Mouse (Mus musculus) heart, postnatal 0 days (tissue): ENCODE results near the gene Caprin2. TPM values are rescaled to one million over a fixed set of nuclear protein-coding genes. Genes with fewer than 3 reads are reported as not detected.

Experiments used
- ATAC-seq: fragments of 200-750 bp; cut with Nextera tagmentation; 2 replicates; pipeline ENCODE4 v1.8.0; 2017; ENCODE audit warnings: low read depth, moderate number of reproducible peaks, moderate library complexity; ENCODE audit not compliant: insufficient read depth
- DNase-seq: peaks from one replicate; pipeline ENCODE4 v3.0.0-alpha.2; 2016; ENCODE audit warnings: low spot score
- H3K27ac ChIP-seq: fragments of 300-500 bp; sonication (generic); 2 replicates; pipeline ENCODE4 v1.5.1; 2014; ENCODE audit warnings: low read depth, mild to moderate bottlenecking
- H3K27me3 ChIP-seq: fragments of 300-500 bp; sonication (generic); 2 replicates; pipeline ENCODE4 v1.6.1; 2014; ENCODE audit warnings: low read length, mixed read lengths; ENCODE audit not compliant: control insufficient read depth, insufficient read depth
- H3K36me3 ChIP-seq: fragments of 300-500 bp; sonication (generic); replicated peaks from 2 replicates; pipeline ENCODE4 v1.6.1; 2014; ENCODE audit warnings: low read length, mixed read lengths; ENCODE audit not compliant: control insufficient read depth, insufficient read depth
- H3K4me1 ChIP-seq: fragments of 300-500 bp; sonication (generic); 2 replicates; pipeline ENCODE4 v1.6.1; 2014; ENCODE audit warnings: antibody characterized with exemption; ENCODE audit not compliant: control insufficient read depth, insufficient read depth
- H3K4me2 ChIP-seq: fragments of 300-500 bp; sonication (generic); 2 replicates; pipeline ENCODE4 v1.6.1; 2014; ENCODE audit warnings: low read depth, mild to moderate bottlenecking, low read length, moderate library complexity
- H3K4me3 ChIP-seq: fragments of 300-500 bp; sonication (generic); 2 replicates; pipeline ENCODE4 v1.5.1; 2014; ENCODE audit warnings: low read depth, low read length
- H3K9ac ChIP-seq: fragments of 300-500 bp; sonication (generic); replicated peaks from 2 replicates; pipeline ENCODE4 v1.6.1; 2014; ENCODE audit warnings: low read depth, low read length, mixed read lengths
- H3K9me3 ChIP-seq: fragments of 300-500 bp; sonication (generic); replicated peaks from 2 replicates; pipeline ENCODE4 v1.6.1; 2016; ENCODE audit warnings: low read length; ENCODE audit not compliant: control insufficient read depth
- CTCF ChIP-seq: IDR thresholded peaks from 2 replicates; pipeline ENCODE4 v1.5.1; 2016; ENCODE audit warnings: antibody characterized with exemption, control low read depth, low read depth
- EP300 ChIP-seq: IDR thresholded peaks from 2 replicates; pipeline ENCODE4 v1.6.1; 2016; ENCODE audit warnings: antibody characterized with exemption, low read depth
- WGBS: fragments of 180-500 bp; shearing (Covaris S2); extraction: QIAGEN DNeasy Blood & Tissue Kit; methylation state at CpG from one replicate; pipeline ENCODE4 v1.1.7; 2014; 5-methylcytosine and 5-hydroxymethylcytosine counted together
- polyA plus RNA-seq: library from polyadenylated mRNA; unstranded; fragments of >200 nt; fragmentation: Nextera tagmentation; extraction: Ambion mirVana; gene quantifications from 2 replicates; pipeline ENCODE4 v1.2.1, GENCODE M21; 2015
- total RNA-seq: library from RNA; depleted of rRNA; stranded (reverse); fragments of >200 nt; gene quantifications from 2 replicates; pipeline ENCODE4 v1.2.3, GENCODE M21; 2014; ENCODE audit warnings: low replicate concordance; rRNA removed

The Caprin2 gene
- total and polyA plus RNA-seq, 2 experiments from 2014 or later, result 6.2 to 7.6 TPM

DNA sequence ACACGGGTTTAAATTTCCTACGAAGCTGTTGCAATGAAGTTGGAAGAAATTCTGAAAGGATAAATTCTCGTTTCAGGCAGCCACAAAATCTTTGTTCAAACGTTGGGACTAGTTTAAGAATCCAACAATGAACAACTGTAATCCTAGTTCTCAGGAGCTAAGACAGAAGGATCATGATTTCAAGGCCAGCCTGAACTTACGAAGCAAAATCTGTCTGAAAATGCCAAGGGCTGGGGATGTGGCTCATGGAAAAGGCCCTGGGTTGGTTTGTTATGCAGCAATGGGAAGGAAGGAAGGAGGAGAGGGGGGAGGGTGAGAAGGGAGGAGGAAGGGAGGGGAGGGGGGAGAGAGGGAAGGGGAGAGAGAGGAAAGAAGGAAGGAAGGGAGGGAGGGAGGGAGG, 79.3 kb downstream of the Caprin2 start:
- WGBS, result 83% methylated on average over 5 of the region's 5 CpGs
- H3K4me2 ChIP-seq, result no peak overlapping the region
- no peaks in the 10 kb centered on the region for H3K9me3 ChIP-seq
- DNase-seq (no peak), ATAC-seq (no peak)
- H3K9ac ChIP-seq, result no peak overlapping the region
- H3K4me1 ChIP-seq, result no peaks in the 10 kb centered on the region
- no peak for TF ChIP-seq EP300
- no peak for TF ChIP-seq CTCF
- no peak overlapping the region for H3K27ac ChIP-seq
- peaks cover 63% of the 10 kb centered on the region for H3K36me3 ChIP-seq
- H3K27me3 ChIP-seq, result no peaks in the 10 kb centered on the region
- H3K4me3 ChIP-seq, result no peak overlapping the region

DNA sequence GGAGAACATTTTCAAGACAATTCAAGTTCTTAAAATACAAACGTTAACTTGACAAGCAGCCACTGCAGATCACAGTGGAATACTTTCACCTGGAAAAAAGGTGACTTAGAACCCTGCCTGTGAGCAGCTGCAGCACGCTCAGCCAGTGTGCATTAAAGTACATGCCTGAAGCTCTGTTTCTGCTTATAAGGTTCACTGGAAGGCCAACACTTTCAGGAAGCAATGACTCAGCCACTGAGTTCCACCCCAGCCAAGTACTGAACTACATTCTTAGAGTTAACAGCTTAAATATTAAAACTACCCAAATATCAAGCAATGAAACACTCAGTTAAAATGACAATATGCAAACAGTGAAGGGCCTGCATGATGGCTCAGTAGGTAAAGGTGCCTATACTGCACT, 84.9 kb downstream of the Caprin2 start:
- ATAC-seq, result no peak

DNA sequence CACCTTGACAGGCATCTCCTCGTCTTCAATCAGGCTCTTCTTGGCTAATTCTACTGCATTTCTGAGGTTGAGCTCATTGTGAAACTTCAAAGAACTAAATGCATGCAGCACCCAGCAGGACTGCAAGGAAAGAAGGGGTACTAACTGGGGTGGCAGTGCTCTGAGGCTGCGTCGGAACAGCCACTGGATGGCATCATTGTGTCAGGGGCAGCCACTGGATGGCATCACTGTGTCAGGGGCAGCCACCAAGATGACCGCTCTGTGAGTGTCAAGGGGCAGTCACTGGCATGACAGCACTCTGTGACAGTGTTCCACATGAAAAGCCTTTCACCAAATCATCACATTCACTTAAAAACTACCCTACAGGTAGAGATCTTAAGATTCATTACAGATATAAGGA, 96.3 kb downstream of the Caprin2 start:
- no peaks in the 10 kb centered on the region for H3K27me3 ChIP-seq
- ATAC-seq, result no peak
- no peak overlapping the region for H3K9ac ChIP-seq
- TF ChIP-seq CTCF (0 out of 2 replicates have a peak, but pooled peaks have one; percentile 10), EP300 (no peak)
- DNase-seq, result no peak
- no peaks in the 10 kb centered on the region for H3K9me3 ChIP-seq
- peaks cover 72% of the 10 kb centered on the region for H3K36me3 ChIP-seq
- WGBS, result 79% methylated on average over 4 of the region's 4 CpGs
- H3K4me3 ChIP-seq, result no peak overlapping the region
- H3K4me1 ChIP-seq, result no peaks in the 10 kb centered on the region
- H3K27ac ChIP-seq, result no peak overlapping the region
- no peak overlapping the region for H3K4me2 ChIP-seq

More for the DNA sequence above, 84.9 kb downstream of the Caprin2 start:
- no peak for DNase-seq
- no peak overlapping the region for H3K4me3 ChIP-seq
- H3K4me2 ChIP-seq, result no peak overlapping the region
- TF ChIP-seq CTCF, result no peak
- TF ChIP-seq EP300, result no peak
- WGBS, result 80% methylated on average over 2 of the region's 2 CpGs
- H3K27me3 ChIP-seq, result no peaks in the 10 kb centered on the region
- H3K9me3 ChIP-seq, result no peaks in the 10 kb centered on the region
- H3K4me1 ChIP-seq, result no peaks in the 10 kb centered on the region
- no peak overlapping the region for H3K9ac ChIP-seq
- H3K27ac ChIP-seq, result no peak overlapping the region
- H3K36me3 ChIP-seq, result peaks cover 65% of the 10 kb centered on the region

DNA sequence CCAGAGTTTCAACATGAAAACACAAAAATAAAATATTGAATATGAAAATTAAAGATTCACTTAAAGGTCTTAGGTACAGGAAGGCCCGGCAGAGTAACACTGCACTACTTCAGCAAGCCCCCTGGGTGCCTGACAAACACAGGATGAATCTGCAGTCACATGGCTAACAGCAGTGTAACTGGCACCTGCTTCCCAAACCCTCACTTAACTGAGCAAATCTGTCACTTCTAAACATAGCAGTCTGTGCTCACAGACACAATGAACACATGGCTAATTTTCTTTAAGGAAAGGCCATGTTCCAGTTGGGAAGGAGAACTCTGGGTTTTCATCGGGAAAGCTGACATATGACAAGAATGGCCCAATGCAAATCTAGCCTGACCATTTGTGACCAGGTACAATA, 100.9 kb downstream of the Caprin2 start:
- no peak for DNase-seq
- TF ChIP-seq EP300 (no peak), CTCF (no peak)
- Histone ChIP-seq H3K4me1 (no peaks in the 10 kb centered on the region), H3K4me3 (no peak overlapping the region), H3K9ac (no peak overlapping the region), H3K9me3 (no peaks in the 10 kb centered on the region), H3K4me2 (no peak overlapping the region), H3K27ac (no peak overlapping the region), H3K36me3 (peaks cover 47% of the 10 kb centered on the region), H3K27me3 (no peaks in the 10 kb centered on the region)
- WGBS, result 68% methylated on average over 2 of the region's 2 CpGs
- ATAC-seq, result no peak

Other genes starting within 250 kb of the Caprin2 start
- 17.6 and 19.3 TPM in 2 replicates for gene Ipo8, start 64.8 kb downstream of the Caprin2 start, total RNA-seq
- gene Ipo8, start 64.8 kb downstream of the Caprin2 start, polyA plus RNA-seq, result 9.7 and 10.9 TPM in 2 replicates
- 9.4 and 24.7 TPM in 2 replicates for gene Sinhcaf, start 50.2 kb upstream of the Caprin2 start, total RNA-seq
- 19.4 and 20.5 TPM in 2 replicates for gene Sinhcaf, start 50.2 kb upstream of the Caprin2 start, polyA plus RNA-seq
- gene Dennd5b, start 205.4 kb upstream of the Caprin2 start, total RNA-seq, result 25.5 and 29.1 TPM in 2 replicates
- gene Dennd5b, start 205.4 kb upstream of the Caprin2 start, polyA plus RNA-seq, result 5.4 and 5.6 TPM in 2 replicates
- gene Gm10203, start 233.9 kb upstream of the Caprin2 start, total RNA-seq, result not detected in 2 replicates
- not detected in 2 replicates for gene Gm10203, start 233.9 kb upstream of the Caprin2 start, polyA plus RNA-seq
- gene Etfbkmt, start 243.6 kb upstream of the Caprin2 start, total RNA-seq, result 21.8 and 31.7 TPM in 2 replicates
- gene Etfbkmt, start 243.6 kb upstream of the Caprin2 start, polyA plus RNA-seq, result 19.9 and 22.4 TPM in 2 replicates